Mouse (Mus musculus) gastrocnemius, postnatal 25 days (tissue): ENCODE measurements around the gene Eid1. TPM values are rescaled to one million over a fixed set of nuclear protein-coding genes. Genes with fewer than 3 reads are reported as not detected.

Experiments used
- total RNA-seq, 2 experiments: library from RNA; stranded (reverse); gene quantifications; 1 replicate in 1 of 2; 2 replicates in 1 of 2; pipeline ENCODE4 v1.2.3; 2021

The Eid1 gene
- total RNA-seq, 2 experiments from 2014 or later, result 27.8 to 35.7 TPM

Other genes starting within 250 kb of the Eid1 start
- gene Gm9913, start 168.0 kb upstream of the Eid1 start, total RNA-seq, result under 1 TPM; 0.08 to 0.15 TPM
- 10 to 100 TPM; 86.1 to 99.8 TPM for gene Fbn1, start 165.1 kb upstream of the Eid1 start, total RNA-seq
- gene Cep152, start 48.0 kb upstream of the Eid1 start, total RNA-seq, result 1 to 10 TPM; 1.1 TPM
- gene Shc4, start 51.1 kb downstream of the Eid1 start, total RNA-seq, result 1 to 10 TPM; 1.9 to 2.0 TPM
- gene Secisbp2l, start 109.8 kb downstream of the Eid1 start, total RNA-seq, result 10 to 100 TPM; 15.6 to 17.5 TPM
- gene Galk2, start 186.0 kb downstream of the Eid1 start, total RNA-seq, result 1 to 10 TPM; 4.0 to 5.3 TPM
- gene Cops2, start 186.0 kb downstream of the Eid1 start, total RNA-seq, result 10 to 100 TPM; 91.8 to 92.1 TPM